Mouse (Mus musculus) ZHBTc4 (cell line): ENCODE results near the gene Nxf7.
"Not testable (repeated sequence)": the region's sequence is repeated elsewhere in the genome, so short reads cannot be mapped to it uniquely, and the experiment has no call there.

ENCODE experiments used
- DNase-seq: peaks from one replicate; pipeline ENCODE4 v3.0.0-alpha.2; 2011; ENCODE audit warnings: low read depth, low spot score

Gene Nxf7

GRCm38 (mm10) chrX:135598677-135599076, at the start of gene Nxf7:
TSS of gene Nxf7 (minus strand) at chrX:135598777.
- no peak for DNase-seq

GRCm38 (mm10) chrX:135627605-135628004, 29.0 kb upstream of the Nxf7 start, which contains the start of gene Prame:
TSS of gene Prame (minus strand) at chrX:135627705.
- DNase-seq = peak; percentile 0

GRCm38 (mm10) chrX:135601298-135602029, 2.9 kb upstream of the Nxf7 start:
- DNase-seq = peak; percentile 77

- no peak for DNase-seq
These were observed 481 bp downstream of the Nxf7 start for GRCm38 (mm10) chrX:135598096-135598495.

- no peak for DNase-seq
These were observed 22.2 kb downstream of the Nxf7 start for GRCm38 (mm10) chrX:135576412-135576811.

GRCm38 (mm10) chrX:135574958-135575628, 23.5 kb downstream of the Nxf7 start:
- not testable (repeated sequence) for DNase-seq

GRCm38 (mm10) chrX:135574261-135574957, 24.2 kb downstream of the Nxf7 start:
- DNase-seq = peak; percentile 71

GRCm38 (mm10) chrX:135569467-135569866, 29.1 kb downstream of the Nxf7 start:
- peak; percentile 46 for DNase-seq

- peak; percentile 7 for DNase-seq
These were observed 33.6 kb downstream of the Nxf7 start for GRCm38 (mm10) chrX:135564934-135565333.

GRCm38 (mm10) chrX:135562841-135563240, 35.7 kb downstream of the Nxf7 start:
- no peak for DNase-seq

GRCm38 (mm10) chrX:135561693-135562092, 36.9 kb downstream of the Nxf7 start:
- DNase-seq = not testable (repeated sequence)

GRCm38 (mm10) chrX:135560933-135561332, 37.6 kb downstream of the Nxf7 start:
- DNase-seq = peak; percentile 15

- DNase-seq = peak; percentile 30
These were observed 38.9 kb downstream of the Nxf7 start for GRCm38 (mm10) chrX:135559665-135560064.
